Mouse (Mus musculus): ENCODE data around the gene Gpr63. TPM values are rescaled to one million over a fixed set of nuclear protein-coding genes. Genes with fewer than 3 reads are reported as not detected.
"Not testable (repeated sequence)": the region's sequence is repeated elsewhere in the genome, so short reads cannot be mapped to it uniquely, and the experiment has no call there.

The Gpr63 gene
- polyA plus RNA-seq, 1 experiment from 2014 or later: 0.54 TPM

- Histone ChIP-seq H3K4me1 (ENCODE audit: control insufficient read depth in 2 of 2, insufficient read depth in 2 of 2, low read length in 2 of 2) (no peaks in the 10 kb centered on the region; a peak in 1 of 4 replicates), H3K9ac (ENCODE audit: low read length) (peak overlapping the region; percentile 76), H3K27me3 (ENCODE audit: control insufficient read depth, insufficient read depth, low read length) (peaks cover 3% of the 10 kb centered on the region; the same call in 1 of the 2 replicates), H3K27ac (replicated peaks in 1 of 2; ENCODE audit: control insufficient read depth in 1 of 2, insufficient read depth in 1 of 2, low read depth in 2 of 2, low read length in 2 of 2) (no peak overlapping the region), H3K4me2 (ENCODE audit: low read length) (peak overlapping the region; percentile 82), H3K4me3 (ENCODE audit: control insufficient read depth in 1 of 2, insufficient read depth in 1 of 2, low read depth in 1 of 2, low read length in 2 of 2) (peak overlapping the region in 1 of 2 experiments; percentile 59; a peak in 3 of 4 replicates), H3K36me3 (ENCODE audit: control insufficient read depth, insufficient read depth, low read length) (no peaks in the 10 kb centered on the region), H3K9me3 (ENCODE audit: control insufficient read depth, low read length) (no peaks in the 10 kb centered on the region)
- no peak for ATAC-seq (ENCODE audit: insufficient number of reproducible peaks, insufficient read depth, low FRiP score, low read depth)
- WGBS: 26% methylated on average over 7 of the region's 7 CpGs
These were observed 1.0 kb downstream of the Gpr63 start for GRCm38 (mm10) chr4:24967251-24967650.

GRCm38 (mm10) chr4:24978589-24978988 is 12.4 kb downstream of the Gpr63 start:
- H3K4me2 ChIP-seq (ENCODE audit: low read length): no peak overlapping the region
- ATAC-seq (ENCODE audit: insufficient number of reproducible peaks, insufficient read depth, low FRiP score, low read depth): no peak
- 0 out of 2 replicates have a peak, but pooled peaks cover 4% of the 10 kb centered on the region for H3K9me3 ChIP-seq (ENCODE audit: control insufficient read depth, low read length)
- WGBS: 65% methylated on average over 4 of the region's 4 CpGs
- no peak overlapping the region for H3K27ac ChIP-seq (replicated peaks in 1 of 2; ENCODE audit: control insufficient read depth in 1 of 2, insufficient read depth in 1 of 2, low read depth in 2 of 2, low read length in 2 of 2)
- no peak overlapping the region for H3K9ac ChIP-seq (ENCODE audit: low read length)
- no peaks in the 10 kb centered on the region for H3K36me3 ChIP-seq (ENCODE audit: control insufficient read depth, insufficient read depth, low read length)
- no peaks in the 10 kb centered on the region for H3K4me1 ChIP-seq (ENCODE audit: control insufficient read depth in 2 of 2, insufficient read depth in 2 of 2, low read length in 2 of 2)
- no peak overlapping the region for H3K4me3 ChIP-seq (ENCODE audit: control insufficient read depth in 1 of 2, insufficient read depth in 1 of 2, low read depth in 1 of 2, low read length in 2 of 2)
- no peaks in the 10 kb centered on the region for H3K27me3 ChIP-seq (ENCODE audit: control insufficient read depth, insufficient read depth, low read length)

GRCm38 (mm10) chr4:24985612-24986011 is 19.4 kb downstream of the Gpr63 start:
- WGBS: 39% methylated on average over 5 of the region's 5 CpGs
- H3K4me3 ChIP-seq (ENCODE audit: control insufficient read depth in 1 of 2, insufficient read depth in 1 of 2, low read depth in 1 of 2, low read length in 2 of 2): no peak overlapping the region
- H3K27me3 ChIP-seq (ENCODE audit: control insufficient read depth, insufficient read depth, low read length): no peaks in the 10 kb centered on the region; the same call in 1 of the 2 replicates
- peak overlapping the region; percentile 28 to 33; a peak in 1 of 4 replicates for H3K27ac ChIP-seq (replicated peaks in 1 of 2; ENCODE audit: control insufficient read depth in 1 of 2, insufficient read depth in 1 of 2, low read depth in 2 of 2, low read length in 2 of 2)
- peaks cover 0 to 2% of the 10 kb centered on the region in 2 experiments; a peak in 2 of 4 replicates for H3K4me1 ChIP-seq (ENCODE audit: control insufficient read depth in 2 of 2, insufficient read depth in 2 of 2, low read length in 2 of 2)
- H3K4me2 ChIP-seq (ENCODE audit: low read length): peak overlapping the region; percentile 29; the same call in 1 of the 2 replicates
- ATAC-seq (ENCODE audit: insufficient number of reproducible peaks, insufficient read depth, low FRiP score, low read depth): no peak; the same call in 1 of the 2 replicates
- H3K9ac ChIP-seq (ENCODE audit: low read length): no peak overlapping the region
- 0 out of 2 replicates have a peak, but pooled peaks cover 4% of the 10 kb centered on the region for H3K9me3 ChIP-seq (ENCODE audit: control insufficient read depth, low read length)
- H3K36me3 ChIP-seq (ENCODE audit: control insufficient read depth, insufficient read depth, low read length): no peaks in the 10 kb centered on the region

GRCm38 (mm10) chr4:24991475-24991874 is 25.3 kb downstream of the Gpr63 start:
- WGBS: 84% methylated on average over 2 of the region's 2 CpGs
- H3K4me2 ChIP-seq (ENCODE audit: low read length): no peak overlapping the region
- H3K4me3 ChIP-seq (ENCODE audit: control insufficient read depth in 1 of 2, insufficient read depth in 1 of 2, low read depth in 1 of 2, low read length in 2 of 2): no peak overlapping the region
- H3K27ac ChIP-seq (replicated peaks in 1 of 2; ENCODE audit: control insufficient read depth in 1 of 2, insufficient read depth in 1 of 2, low read depth in 2 of 2, low read length in 2 of 2): no peak overlapping the region
- no peaks in the 10 kb centered on the region for H3K9me3 ChIP-seq (ENCODE audit: control insufficient read depth, low read length)
- no peak overlapping the region for H3K9ac ChIP-seq (ENCODE audit: low read length)
- no peaks in the 10 kb centered on the region for H3K4me1 ChIP-seq (ENCODE audit: control insufficient read depth in 2 of 2, insufficient read depth in 2 of 2, low read length in 2 of 2)
- no peak for ATAC-seq (ENCODE audit: insufficient number of reproducible peaks, insufficient read depth, low FRiP score, low read depth)
- H3K27me3 ChIP-seq (ENCODE audit: control insufficient read depth, insufficient read depth, low read length): peaks cover 3% of the 10 kb centered on the region; the same call in 1 of the 2 replicates
- no peaks in the 10 kb centered on the region for H3K36me3 ChIP-seq (ENCODE audit: control insufficient read depth, insufficient read depth, low read length)

GRCm38 (mm10) chr4:25009328-25009727 is 43.1 kb downstream of the Gpr63 start:
- not testable (repeated sequence) for H3K4me2 ChIP-seq (ENCODE audit: low read length); H3K9ac ChIP-seq (ENCODE audit: low read length); H3K4me1 ChIP-seq (ENCODE audit: control insufficient read depth in 2 of 2, insufficient read depth in 2 of 2, low read length in 2 of 2); H3K9me3 ChIP-seq (ENCODE audit: control insufficient read depth, low read length); ATAC-seq (ENCODE audit: insufficient number of reproducible peaks, insufficient read depth, low FRiP score, low read depth); H3K4me3 ChIP-seq (ENCODE audit: control insufficient read depth in 1 of 2, insufficient read depth in 1 of 2, low read depth in 1 of 2, low read length in 2 of 2); H3K27ac ChIP-seq (replicated peaks in 1 of 2; ENCODE audit: control insufficient read depth in 1 of 2, insufficient read depth in 1 of 2, low read depth in 2 of 2, low read length in 2 of 2); H3K27me3 ChIP-seq (ENCODE audit: control insufficient read depth, insufficient read depth, low read length)
- WGBS: 81% methylated on average over 8 of the region's 8 CpGs
- peaks cover 13% of the 10 kb centered on the region for H3K36me3 ChIP-seq (ENCODE audit: control insufficient read depth, insufficient read depth, low read length)

- ATAC-seq (ENCODE audit: insufficient number of reproducible peaks, insufficient read depth, low FRiP score, low read depth): no peak
- 74% methylated on average over 5 of the region's 5 CpGs for WGBS
- peaks cover 13% of the 10 kb centered on the region for H3K36me3 ChIP-seq (ENCODE audit: control insufficient read depth, insufficient read depth, low read length)
These were observed 45.6 kb downstream of the Gpr63 start for GRCm38 (mm10) chr4:25011780-25012179.

GRCm38 (mm10) chr4:25012726-25013125 is 46.5 kb downstream of the Gpr63 start:
- peaks cover 4% of the 10 kb centered on the region; the same call in 1 of the 2 replicates for H3K36me3 ChIP-seq (ENCODE audit: control insufficient read depth, insufficient read depth, low read length)
- no peak for ATAC-seq (ENCODE audit: insufficient number of reproducible peaks, insufficient read depth, low FRiP score, low read depth)
- no peak overlapping the region for H3K4me3 ChIP-seq (ENCODE audit: control insufficient read depth in 1 of 2, insufficient read depth in 1 of 2, low read depth in 1 of 2, low read length in 2 of 2)
- 80% methylated on average over 3 of the region's 3 CpGs for WGBS
- no peaks in the 10 kb centered on the region for H3K9me3 ChIP-seq (ENCODE audit: control insufficient read depth, low read length)
- no peak overlapping the region for H3K27ac ChIP-seq (replicated peaks in 1 of 2; ENCODE audit: control insufficient read depth in 1 of 2, insufficient read depth in 1 of 2, low read depth in 2 of 2, low read length in 2 of 2)
- H3K4me2 ChIP-seq (ENCODE audit: low read length): no peak overlapping the region
- peaks cover 2 to 9% of the 10 kb centered on the region in 2 experiments; a peak in 3 of 4 replicates for H3K4me1 ChIP-seq (ENCODE audit: control insufficient read depth in 2 of 2, insufficient read depth in 2 of 2, low read length in 2 of 2)
- no peaks in the 10 kb centered on the region for H3K27me3 ChIP-seq (ENCODE audit: control insufficient read depth, insufficient read depth, low read length)
- H3K9ac ChIP-seq (ENCODE audit: low read length): no peak overlapping the region

More at GRCm38 (mm10) chr4:25011780-25012179, 45.6 kb downstream of the Gpr63 start:
- H3K9ac ChIP-seq (ENCODE audit: low read length): no peak overlapping the region
- peaks cover 2 to 9% of the 10 kb centered on the region in 2 experiments; a peak in 3 of 4 replicates for H3K4me1 ChIP-seq (ENCODE audit: control insufficient read depth in 2 of 2, insufficient read depth in 2 of 2, low read length in 2 of 2)
- no peak overlapping the region for H3K4me2 ChIP-seq (ENCODE audit: low read length)
- H3K4me3 ChIP-seq (ENCODE audit: control insufficient read depth in 1 of 2, insufficient read depth in 1 of 2, low read depth in 1 of 2, low read length in 2 of 2): no peak overlapping the region
- H3K9me3 ChIP-seq (ENCODE audit: control insufficient read depth, low read length): no peaks in the 10 kb centered on the region
- no peak overlapping the region for H3K27ac ChIP-seq (replicated peaks in 1 of 2; ENCODE audit: control insufficient read depth in 1 of 2, insufficient read depth in 1 of 2, low read depth in 2 of 2, low read length in 2 of 2)
- H3K27me3 ChIP-seq (ENCODE audit: control insufficient read depth, insufficient read depth, low read length): no peaks in the 10 kb centered on the region

Measured in heart, embryonic 14.5 days (tissue).